Mouse (Mus musculus) testis, adult 2 months (tissue): ENCODE measurements around the gene Cdt1. TPM values are rescaled to one million over a fixed set of nuclear protein-coding genes. Genes with fewer than 3 reads are reported as not detected.

ENCODE experiments used
- H3K27ac ChIP-seq: fragments of 200-500 bp; 2 replicates; pipeline ENCODE4 v1.5.1; 2012; ENCODE audit warnings: low read depth, low read length; ENCODE audit not compliant: control insufficient read depth, insufficient read depth
- H3K27me3 ChIP-seq: fragments of 200-500 bp; 2 replicates; pipeline ENCODE4 v1.6.1; 2012; ENCODE audit warnings: mild to moderate bottlenecking, low read length, moderate library complexity; ENCODE audit not compliant: control insufficient read depth, insufficient read depth
- H3K36me3 ChIP-seq: fragments of 200-500 bp; 2 replicates; pipeline ENCODE4 v1.6.1; 2012; ENCODE audit warnings: mild to moderate bottlenecking, low read length; ENCODE audit not compliant: control insufficient read depth, insufficient read depth
- H3K4me1 ChIP-seq: fragments of 200-500 bp; 2 replicates; pipeline ENCODE4 v1.6.1; 2012; ENCODE audit warnings: low read length; ENCODE audit not compliant: control insufficient read depth, insufficient read depth
- H3K4me3 ChIP-seq: fragments of 200-500 bp; 2 replicates; pipeline ENCODE4 v1.5.1; 2012; ENCODE audit warnings: low read depth, mild to moderate bottlenecking, low read length, moderate library complexity, mixed read lengths; ENCODE audit not compliant: control insufficient read depth
- CTCF ChIP-seq: fragments of 200-500 bp; IDR thresholded peaks from 2 replicates; pipeline ENCODE4 v1.5.1; 2012; ENCODE audit warnings: low read depth, mild to moderate bottlenecking, inconsistent platforms, low read length, moderate library complexity; ENCODE audit not compliant: control insufficient read depth, insufficient read depth, insufficient replicate concordance
- POLR2A ChIP-seq: fragments of 200-500 bp; IDR thresholded peaks from 2 replicates; pipeline ENCODE4 v1.6.1; 2012; ENCODE audit warnings: low read depth, mild to moderate bottlenecking, inconsistent platforms, low read length, moderate library complexity; ENCODE audit not compliant: control insufficient read depth
- polyA plus RNA-seq: library from polyadenylated mRNA; depleted of rRNA; stranded (reverse); fragments of >200 nt; gene quantifications from 2 replicates; pipeline ENCODE4 v1.2.3, GENCODE M21; 2012

Cdt1 gene
- polyA plus RNA-seq, 1 experiment: 4.5 TPM

DNA sequence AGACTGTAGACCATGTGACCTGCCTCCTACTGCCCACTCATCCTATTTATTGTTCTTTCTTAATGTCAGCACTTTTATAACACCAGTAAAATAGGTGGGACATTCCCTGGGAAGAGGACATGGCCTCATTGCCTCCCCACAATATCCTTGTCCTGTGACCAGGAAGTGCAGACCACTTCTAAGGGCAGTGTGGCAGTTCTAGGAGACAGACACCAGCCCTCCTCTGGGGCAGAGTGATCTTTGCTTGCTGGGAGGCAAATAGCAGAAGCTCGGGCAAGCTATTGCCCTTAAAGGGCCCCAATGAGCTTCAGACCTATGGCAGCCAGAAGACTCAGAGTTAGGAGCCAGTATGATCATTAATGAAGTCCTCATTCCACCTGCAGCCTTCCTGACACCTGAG, 36.8 kb downstream of the Cdt1 start:
- H3K27ac ChIP-seq: no peak overlapping the region
- H3K4me1 ChIP-seq: no peaks in the 10 kb centered on the region; the same call in 1 of the 2 replicates
- H3K36me3 ChIP-seq: no peaks in the 10 kb centered on the region
- no peak for TF ChIP-seq POLR2A
- no peak for TF ChIP-seq CTCF
- H3K27me3 ChIP-seq: no peaks in the 10 kb centered on the region
- no peak overlapping the region for H3K4me3 ChIP-seq

DNA sequence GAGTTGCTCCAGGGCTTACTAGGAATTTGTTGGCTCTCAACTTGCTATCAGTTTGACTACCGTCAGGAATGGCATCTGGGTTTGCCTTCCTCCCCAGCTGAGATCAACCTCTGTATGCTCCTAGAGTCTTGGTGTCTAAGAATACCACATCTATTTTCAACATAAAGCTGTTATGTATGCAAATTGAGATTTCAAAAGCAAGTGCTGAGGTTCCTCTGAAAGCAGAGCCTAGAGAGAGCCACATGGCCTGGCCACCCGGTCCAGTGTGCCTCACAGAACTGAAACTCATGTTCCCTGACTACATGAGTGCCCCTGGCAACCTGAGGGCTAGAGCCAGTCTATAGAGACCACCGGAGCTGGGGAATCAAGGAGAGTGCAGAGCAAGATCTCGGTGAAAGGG, 37.6 kb downstream of the Cdt1 start:
- H3K36me3 ChIP-seq: no peaks in the 10 kb centered on the region
- no peak for TF ChIP-seq POLR2A
- no peak for TF ChIP-seq CTCF
- no peak overlapping the region for H3K27ac ChIP-seq
- no peak overlapping the region for H3K4me3 ChIP-seq
- H3K4me1 ChIP-seq: no peaks in the 10 kb centered on the region; the same call in 1 of the 2 replicates
- no peaks in the 10 kb centered on the region for H3K27me3 ChIP-seq

DNA sequence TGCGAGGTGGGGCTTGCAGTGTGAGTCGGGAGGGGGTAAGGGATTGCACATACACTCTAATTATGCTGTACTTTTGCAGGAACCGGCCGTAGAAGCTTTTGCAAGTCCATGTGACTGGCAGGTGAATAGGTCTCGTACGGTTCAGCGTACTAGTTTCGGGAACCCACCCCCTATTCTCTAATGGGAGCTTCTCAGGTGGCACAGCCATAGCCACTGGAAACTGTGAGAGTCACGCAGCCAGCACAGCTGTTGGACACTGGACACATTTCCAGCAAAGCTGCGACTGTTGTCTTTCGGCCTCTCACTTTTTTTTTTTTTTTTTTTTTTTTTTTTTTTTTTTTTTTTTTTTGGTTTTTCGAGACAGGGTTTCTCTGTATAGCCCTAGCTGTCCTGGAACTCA, 39.0 kb downstream of the Cdt1 start:
- no peak for TF ChIP-seq POLR2A
- TF ChIP-seq CTCF: no peak
- Histone ChIP-seq H3K36me3 (no peaks in the 10 kb centered on the region), H3K27ac (no peak overlapping the region), H3K27me3 (no peaks in the 10 kb centered on the region), H3K4me3 (no peak overlapping the region), H3K4me1 (peaks cover 5% of the 10 kb centered on the region)

DNA sequence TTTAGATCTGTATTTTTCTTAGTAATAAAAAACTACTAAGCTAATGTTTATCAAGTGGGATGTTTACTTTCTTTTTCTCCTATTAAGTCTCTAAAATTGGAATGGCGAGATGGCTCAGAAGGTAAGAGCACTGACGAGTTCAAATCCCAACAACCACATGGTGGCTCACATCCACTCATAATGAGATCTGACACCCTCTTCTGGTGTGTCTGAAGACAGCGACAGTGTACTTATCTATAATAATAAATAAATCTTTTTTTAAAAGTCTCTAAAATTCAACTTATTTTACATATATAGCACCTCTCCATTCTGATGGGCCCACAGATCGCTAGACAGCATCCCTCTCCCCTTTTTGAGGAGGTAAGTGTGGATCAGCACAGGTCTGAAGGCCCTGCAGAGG, 42.4 kb downstream of the Cdt1 start:
- Histone ChIP-seq H3K36me3 (no peaks in the 10 kb centered on the region), H3K4me3 (no peak overlapping the region), H3K27me3 (no peaks in the 10 kb centered on the region), H3K27ac (no peak overlapping the region), H3K4me1 (peaks cover 9% of the 10 kb centered on the region)
- TF ChIP-seq POLR2A (no peak), CTCF (no peak)

DNA sequence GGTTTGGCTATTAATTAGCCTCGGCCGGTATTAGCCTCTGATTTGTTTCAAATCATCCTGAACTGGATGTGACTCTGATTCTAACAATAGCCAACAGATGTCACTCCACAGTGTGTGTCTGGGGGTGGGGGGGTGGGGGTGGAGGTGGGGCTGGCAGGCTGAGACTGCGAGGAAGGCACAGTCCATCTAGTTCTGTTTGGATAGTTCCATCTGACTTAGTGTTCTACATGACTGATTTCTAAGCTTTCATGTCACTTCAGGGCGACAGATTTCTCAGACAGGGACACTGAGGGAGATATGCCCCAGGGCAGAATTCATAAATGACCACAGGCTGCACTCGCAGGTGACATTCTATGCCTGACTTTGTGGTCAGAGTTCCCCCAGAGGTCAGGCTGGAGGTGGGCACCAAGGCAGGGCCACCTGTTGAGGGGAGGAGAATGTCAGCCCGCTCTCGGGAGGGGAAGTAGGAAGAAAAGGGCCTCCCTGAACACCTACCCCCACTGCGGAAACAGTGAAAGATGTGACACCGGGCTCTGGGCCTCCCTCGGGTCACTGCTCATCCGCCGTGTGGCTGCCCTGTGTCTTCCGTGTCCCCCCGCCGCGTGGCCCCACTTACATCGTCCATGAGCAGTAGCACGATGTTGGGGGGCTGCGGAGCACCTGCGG, 42.9 kb downstream of the Cdt1 start:
- Histone ChIP-seq H3K4me3 (peak overlapping the region; percentile 96), H3K27ac (peak overlapping the region; percentile 64; the same call in 1 of the 2 replicates), H3K27me3 (no peaks in the 10 kb centered on the region), H3K36me3 (no peaks in the 10 kb centered on the region), H3K4me1 (peaks cover 9% of the 10 kb centered on the region)
- no peak for TF ChIP-seq CTCF
- no peak for TF ChIP-seq POLR2A

DNA sequence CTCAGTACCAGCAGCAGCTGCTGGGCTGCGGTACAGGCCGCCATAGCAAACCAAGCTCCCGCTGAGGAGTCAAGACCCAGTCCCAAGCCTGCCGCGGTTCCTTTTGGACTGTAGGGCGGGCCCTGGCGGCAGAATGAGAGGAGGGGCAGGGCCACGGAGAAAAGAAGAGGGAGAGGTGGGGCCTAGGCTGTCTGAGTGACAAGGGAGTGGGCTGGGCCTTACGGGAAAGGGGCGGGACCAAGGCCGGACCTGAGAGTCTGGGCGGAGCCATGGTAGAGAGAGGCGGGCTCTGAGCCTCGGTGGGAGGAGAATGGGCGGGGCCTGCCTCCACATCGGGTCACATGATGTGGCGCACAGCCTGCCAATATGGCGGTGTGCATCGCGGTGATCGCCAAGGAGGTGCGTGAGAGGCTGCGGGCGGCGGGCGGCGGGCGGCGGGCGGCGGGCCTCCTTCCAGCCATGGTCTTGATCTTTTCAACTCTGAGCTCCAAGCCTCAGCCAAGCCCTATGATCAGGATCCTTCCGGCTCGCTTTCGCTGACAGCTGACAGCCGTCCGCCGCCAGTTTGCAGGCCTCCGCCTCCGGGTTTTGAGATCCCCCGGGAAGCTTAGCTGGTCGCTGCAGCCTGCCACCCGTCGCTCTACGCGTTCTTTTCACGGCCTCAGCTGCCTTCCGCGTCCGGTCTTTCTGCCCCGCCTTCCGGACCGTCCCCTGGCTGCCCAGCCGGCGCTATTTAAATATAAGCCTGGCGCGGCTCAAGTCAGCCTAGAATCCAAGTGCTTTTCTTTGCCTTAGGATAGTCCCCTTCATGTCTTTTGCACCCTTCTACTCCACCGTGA, 43.7 kb downstream of the Cdt1 start, which contains the start of the genes Galns and Trappc2l:
Gene Galns, minus strand, starts transcription at position 169 of the 839 bp plus-strand sequence.
Gene Trappc2l, plus strand, starts transcription at position 346 of the 839 bp plus-strand sequence.
- Histone ChIP-seq H3K4me3 (peak within 1 kb of the TSS; percentile 96), H3K27me3 (no peaks in the 10 kb centered on the region), H3K27ac (peak within 1 kb of the TSS; percentile 67), H3K36me3 (no peaks in the 10 kb centered on the region), H3K4me1 (peaks cover 9% of the 10 kb centered on the region)
- peak; percentile 82; the same call in 1 of the 2 replicates for TF ChIP-seq POLR2A
- no peak for TF ChIP-seq CTCF

DNA sequence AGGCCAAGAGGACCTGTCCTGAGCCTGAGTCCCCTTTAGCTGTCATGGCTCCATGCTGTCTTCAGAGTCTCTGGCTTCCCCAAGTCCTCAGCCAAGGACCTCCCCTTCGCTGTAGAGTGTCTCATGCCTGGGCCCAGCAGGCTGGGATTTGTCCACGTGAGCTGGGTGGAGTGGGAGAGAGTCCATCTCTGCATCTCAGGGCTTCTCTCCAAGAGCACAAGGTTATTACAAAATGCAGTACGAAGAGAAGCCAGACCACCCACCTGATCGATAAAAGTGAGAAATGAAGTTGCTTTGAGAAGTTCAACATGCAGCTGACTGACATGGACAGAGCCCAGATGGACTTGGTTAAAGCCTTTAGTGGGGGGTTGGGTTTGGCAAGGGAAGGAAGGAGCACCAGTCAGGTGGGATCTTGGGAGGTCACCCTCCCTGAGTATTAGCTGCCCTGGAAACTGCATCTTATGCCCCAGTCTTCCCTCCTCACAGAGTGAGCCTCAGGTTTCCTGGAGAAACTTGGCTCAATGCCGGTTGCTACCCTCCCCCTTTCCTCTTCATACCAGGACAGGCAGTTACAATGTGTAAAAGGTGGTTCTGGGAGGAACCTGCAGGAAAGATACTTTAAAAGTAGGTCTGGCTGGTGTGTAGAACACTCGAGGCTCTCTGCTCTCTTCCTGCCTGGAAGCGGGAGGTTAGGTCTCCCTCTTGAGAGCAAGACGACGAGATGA, 48.5 kb downstream of the Cdt1 start:
- no peaks in the 10 kb centered on the region for H3K36me3 ChIP-seq
- H3K27ac ChIP-seq: no peak overlapping the region
- H3K4me3 ChIP-seq: no peak overlapping the region; the same call in 1 of the 2 replicates
- peaks cover 4% of the 10 kb centered on the region; the same call in 1 of the 2 replicates for H3K4me1 ChIP-seq
- TF ChIP-seq CTCF (no peak), POLR2A (no peak)
- H3K27me3 ChIP-seq: no peaks in the 10 kb centered on the region
